Mouse (Mus musculus) cerebellum, adult (tissue): Measurements from ENCODE around the gene Sirt1.
A peak's percentile ranks its signal among the peaks of the same experiment; 100 is the strongest.
"Not testable (repeated sequence)": the region's sequence is repeated elsewhere in the genome, so short reads cannot be mapped to it uniquely, and the experiment has no call there.

Experiments used
- ATAC-seq: cut with Nextera tagmentation; 2 replicates; pipeline ENCODE4 v1.9.2; 2017; ENCODE audit warnings: mild to moderate bottlenecking, moderate library complexity, mixed read lengths; ENCODE audit not compliant: insufficient number of reproducible peaks, low FRiP score, low TSS enrichment

Gene Sirt1

DNA sequence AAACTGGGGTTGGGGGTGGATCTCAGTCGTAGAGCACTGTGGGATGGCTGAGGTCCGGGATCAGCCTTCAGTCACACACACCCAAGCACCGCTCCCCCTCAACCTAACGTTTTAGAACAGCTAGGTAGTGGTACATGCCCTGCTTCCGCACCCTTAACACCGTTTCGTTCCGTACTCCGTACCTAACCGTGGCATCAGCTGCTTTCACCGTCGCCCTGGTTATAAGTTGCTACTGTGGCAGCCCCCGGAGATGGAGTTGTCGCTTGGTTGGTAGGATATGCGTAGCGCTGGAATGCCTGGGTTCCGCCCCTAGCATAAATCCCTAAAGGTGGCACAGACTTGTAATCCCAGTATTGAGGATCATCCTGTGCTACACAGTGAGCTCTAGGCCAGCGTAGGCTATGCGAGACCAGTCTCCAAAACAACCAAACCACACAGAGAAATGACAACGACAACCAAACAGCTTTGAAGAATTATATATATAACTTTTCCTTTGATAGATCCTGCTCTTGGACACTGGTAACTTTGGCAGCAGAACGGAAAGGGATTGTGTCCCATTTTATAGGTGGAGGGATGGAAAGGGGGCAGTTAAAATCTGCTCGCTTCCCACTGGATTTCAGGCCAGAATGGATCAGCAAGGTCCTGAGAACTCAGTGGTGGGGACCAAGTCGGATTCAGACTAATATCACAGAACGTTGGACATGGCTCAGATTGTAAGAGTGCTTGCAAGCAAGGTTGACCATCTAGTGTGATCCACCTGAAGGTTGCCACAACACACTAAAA, at the start of gene Sirt1:
Sirt1 (minus strand) TSS at position 207 of the 783 bp plus-strand sequence.
- ATAC-seq = no peak; the same call in 1 of the 2 replicates

DNA sequence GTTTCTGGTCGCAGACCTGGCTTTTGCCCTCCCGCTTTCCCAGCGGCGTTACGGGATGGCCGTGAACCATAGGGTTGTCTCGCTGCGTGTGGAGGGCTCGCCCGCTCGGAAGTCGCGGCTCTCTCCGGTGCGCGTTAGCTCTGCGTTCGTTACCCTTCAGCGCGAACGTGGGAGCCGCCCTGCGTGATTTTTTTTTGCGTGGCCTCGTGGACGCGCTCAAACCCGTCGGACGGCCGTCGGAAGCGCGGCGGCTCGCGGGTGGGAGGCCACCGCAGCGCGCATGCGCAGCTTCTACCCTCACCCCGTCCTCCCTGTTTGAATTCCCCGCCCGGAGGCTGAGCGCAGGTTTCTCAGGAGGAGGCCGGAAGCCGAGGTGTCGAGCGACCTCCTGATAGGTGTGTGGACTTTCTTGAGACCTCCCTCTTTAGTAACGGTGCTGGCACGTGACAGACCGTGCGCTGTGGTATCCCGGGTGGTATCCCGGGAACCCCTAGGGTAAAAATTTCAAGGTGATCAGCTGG, 48.3 kb upstream of the Sirt1 start, which contains the start of gene Ctnna3:
Ctnna3 (plus strand) TSS at position 314 of the 521 bp plus-strand sequence.
- ATAC-seq = peak; percentile 95

DNA sequence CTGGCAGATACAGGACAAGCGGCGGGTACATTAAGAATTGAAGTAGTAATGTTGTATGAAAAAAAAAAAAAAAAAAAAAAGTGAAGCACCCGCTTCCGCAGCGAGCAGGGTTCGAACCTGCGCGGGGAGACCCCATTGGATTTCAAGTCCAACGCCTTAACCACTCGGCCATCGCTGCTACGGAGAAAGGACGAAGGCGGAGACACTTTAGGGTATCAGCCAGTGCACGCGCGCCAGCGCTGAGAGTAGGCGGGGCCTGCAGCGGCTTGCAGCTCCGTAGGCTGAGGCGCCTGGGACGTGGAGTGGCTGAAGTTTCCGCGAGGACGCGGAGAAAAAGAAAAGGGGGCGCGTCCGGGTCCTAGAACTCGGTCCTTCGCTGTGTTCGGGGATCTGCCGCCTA, 47.9 kb upstream of the Sirt1 start:
- ATAC-seq = peak; percentile 77

DNA sequence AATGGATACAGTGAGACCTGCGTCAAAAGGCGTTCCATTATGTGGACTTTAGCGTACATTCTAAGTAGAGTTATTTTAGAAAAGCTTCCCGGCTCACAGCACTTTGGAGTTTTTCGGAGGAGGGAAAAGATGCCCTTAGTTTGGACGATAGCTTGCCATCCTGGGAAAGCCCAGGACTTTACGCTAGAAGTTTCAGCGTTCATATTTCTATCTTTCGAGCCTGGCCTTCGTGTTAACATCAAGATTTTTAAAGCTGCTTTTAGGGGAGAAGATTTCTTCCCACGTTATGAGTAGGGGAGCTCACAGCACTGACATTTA, 47.5 kb upstream of the Sirt1 start:
- ATAC-seq = no peak

DNA sequence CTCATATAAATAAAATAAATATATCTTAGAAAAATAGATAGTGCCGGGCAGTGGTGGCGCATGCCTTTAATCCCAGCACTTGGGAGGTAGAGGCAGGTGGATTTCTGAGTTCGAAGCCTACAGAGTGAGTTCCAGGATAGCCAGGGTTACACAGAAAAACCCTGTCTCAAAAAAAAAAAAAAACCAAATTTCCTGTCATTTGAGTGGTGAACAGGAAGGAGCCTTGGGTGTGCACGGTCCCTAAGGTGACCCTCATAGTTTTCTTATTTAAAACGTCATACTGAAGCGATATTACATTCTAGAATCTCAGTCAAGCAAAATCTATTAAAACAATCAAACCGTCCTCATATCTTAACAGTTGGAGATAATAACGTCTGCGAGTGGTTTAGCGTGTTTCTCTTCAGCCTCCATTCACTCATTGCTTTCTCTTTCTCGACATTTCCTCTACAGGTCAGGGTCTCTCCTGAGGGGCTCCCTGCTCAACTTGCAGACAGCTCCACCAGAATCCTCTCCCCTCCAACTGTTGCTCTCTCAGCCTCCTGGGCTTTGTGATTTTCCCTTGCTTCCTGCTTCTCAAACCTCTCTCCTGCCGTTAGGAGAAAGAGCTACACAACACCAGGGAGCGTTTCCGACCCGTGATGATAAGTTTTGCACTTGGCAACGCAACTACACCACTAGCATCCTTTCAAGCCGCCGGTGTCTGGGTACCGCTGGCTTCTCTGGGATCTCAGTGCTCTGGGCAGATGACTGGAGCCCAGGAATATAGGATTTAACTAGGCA, 46.9 kb upstream of the Sirt1 start:
- 0 out of 2 replicates have a peak, but pooled peaks have one; percentile 12 for ATAC-seq

DNA sequence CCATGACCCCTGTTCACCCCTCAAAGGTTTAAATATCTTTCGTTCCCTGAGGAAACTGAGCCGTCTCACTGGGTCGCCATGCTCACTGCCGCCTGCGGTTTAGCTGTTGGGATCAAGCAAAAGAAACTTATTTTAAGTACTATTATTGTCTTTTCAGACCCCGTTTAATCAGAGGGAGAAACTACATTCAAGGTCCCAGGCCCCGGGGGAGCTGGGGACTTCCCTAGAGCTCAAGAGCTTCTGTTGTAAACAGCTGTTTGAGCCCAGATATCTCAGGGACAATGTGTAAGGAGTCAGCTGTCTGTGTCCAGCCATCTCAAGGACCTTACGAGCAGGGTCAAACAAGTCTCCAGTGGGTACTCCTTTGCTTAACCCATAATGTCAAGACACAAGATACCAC, 45.6 kb upstream of the Sirt1 start:
- ATAC-seq = no peak

DNA sequence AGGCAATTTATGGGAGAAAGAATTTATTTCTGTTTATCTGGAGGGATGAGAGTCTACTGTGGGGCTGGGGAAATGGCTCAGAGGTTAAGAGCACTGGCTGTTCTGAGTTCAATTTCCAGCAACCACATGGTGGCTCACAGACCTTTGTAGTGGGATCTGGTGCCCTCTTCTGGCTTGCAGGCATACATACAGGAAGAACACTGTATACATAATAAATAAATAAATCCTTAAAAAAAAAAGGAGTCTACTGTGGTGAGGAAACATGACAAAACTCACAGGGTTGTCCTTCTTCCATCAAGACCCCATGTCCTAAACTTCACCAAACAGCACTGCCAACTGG, 42.9 kb upstream of the Sirt1 start:
- no peak for ATAC-seq

DNA sequence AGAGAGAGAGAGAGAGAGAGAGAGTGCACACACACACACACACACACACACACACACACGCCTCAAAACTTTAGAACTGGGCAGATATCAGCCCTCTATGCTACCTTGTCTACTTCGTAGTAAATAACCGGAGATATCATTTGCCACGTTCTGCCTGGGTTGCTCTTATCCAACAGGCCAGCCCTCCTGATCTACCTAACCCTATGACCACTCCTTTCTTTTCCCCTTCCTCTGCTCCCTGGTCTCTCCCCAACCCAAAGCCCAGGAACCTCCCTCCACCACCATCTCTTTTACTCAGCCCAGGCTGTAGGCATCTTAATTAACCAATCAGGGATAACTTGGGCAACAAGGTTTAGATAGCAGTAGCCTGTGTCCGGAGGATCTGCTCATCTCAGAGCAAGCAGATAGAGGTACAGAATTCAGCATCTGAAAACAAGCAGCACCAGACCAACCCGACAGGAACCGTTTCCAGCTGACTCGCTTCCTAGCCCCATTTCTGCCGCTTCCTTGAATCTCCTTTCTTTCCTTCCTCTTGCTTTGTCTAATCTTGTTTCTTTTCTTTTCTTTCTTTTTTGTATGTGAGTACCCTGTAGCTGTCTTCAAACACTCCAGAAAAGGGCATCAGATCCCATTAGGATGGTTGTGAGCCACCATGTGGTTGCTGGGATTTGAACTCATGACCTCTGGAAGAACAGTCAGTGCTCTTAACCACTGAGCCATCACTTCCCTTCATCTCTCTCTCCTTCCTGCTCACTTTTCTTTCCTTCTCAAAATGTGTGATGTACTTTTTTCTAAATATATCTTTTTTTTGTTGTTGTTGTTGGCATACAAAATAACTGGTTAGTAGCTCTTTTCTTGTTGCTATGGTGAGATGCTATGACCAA, 42.3 kb upstream of the Sirt1 start:
- no peak for ATAC-seq

DNA sequence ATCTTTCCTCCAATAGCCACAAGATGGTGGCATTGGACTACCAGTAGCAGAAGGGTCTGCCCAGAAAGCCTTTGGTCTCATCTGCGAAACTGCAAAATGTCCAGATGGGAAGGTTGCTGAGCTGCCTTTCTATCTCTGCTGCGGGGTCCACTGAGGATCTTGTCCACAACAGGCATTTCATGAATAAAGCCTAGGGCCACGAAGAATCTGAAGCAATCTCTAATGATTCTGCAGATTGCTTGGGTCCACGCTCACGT, 41.2 kb upstream of the Sirt1 start:
- ATAC-seq = no peak

DNA sequence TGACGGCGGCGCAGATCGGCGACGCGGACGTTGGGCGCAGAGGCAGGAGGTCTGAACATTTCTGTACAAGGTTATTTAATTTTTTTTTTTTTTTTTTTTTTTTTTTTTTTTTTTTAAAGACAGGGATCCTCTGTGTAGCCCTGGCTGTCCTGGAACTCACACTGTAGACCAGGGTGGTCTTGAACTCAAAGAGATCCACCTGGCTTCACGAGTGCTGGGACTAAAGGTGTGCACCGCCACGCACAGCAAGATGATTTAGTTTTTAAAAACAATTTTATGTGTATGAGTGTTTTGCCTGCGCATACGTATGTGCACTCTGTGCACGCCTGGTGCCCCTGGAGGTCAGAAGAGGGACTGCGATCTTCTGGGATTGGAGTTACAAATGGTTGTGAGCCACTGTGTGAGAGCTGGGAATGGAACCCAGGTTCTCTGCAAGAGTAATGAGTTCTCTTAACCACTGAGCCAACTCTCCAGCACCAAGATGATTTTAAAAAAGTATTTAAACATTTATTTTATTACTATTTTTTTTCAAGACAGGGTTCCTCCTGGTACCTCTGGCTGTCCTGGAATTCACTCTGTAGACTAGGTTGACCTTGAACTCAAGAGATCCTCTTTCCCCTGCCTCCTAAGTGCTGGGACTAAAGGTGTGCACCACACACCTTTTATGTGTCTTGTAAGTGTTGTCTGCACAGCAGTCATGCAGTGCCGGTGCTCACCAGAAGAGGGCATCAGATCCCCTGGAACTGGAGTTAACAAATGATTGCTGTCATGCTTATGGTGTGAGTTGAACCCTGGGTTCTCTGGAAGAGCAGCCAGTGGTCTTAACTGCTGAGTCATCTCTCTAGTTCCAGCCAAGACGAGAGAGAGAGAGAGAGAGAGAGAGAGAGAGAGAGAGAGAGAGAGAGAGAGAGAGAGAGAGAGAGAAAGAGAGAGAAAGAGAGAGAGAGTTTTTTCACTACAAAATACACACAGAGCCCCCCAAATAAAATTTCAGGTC, 40.5 kb upstream of the Sirt1 start, which contains the start of gene Gm7075:
Gm7075 (minus strand) TSS at position 51 of the 997 bp plus-strand sequence.
- ATAC-seq = no peak

DNA sequence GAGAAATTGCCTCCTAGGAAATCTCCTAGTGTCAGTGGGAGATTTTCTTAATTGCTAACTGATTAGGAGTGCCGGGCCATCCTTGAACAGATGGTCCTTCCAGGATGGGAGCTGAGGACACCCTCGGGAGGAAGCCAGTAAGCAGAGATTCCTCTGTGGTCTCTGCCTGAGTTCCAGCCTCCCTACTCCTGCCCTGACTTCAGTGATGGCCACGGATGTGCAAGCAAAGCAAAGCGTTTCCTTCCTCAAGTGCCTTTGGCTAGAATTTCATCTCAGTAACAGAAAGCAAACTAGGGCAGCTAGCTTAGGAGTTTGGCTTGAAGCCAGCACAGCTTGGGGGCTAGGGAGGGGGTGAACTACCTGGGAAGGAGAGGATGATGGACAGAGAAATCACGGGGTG, 35.6 kb upstream of the Sirt1 start:
- ATAC-seq = no peak

DNA sequence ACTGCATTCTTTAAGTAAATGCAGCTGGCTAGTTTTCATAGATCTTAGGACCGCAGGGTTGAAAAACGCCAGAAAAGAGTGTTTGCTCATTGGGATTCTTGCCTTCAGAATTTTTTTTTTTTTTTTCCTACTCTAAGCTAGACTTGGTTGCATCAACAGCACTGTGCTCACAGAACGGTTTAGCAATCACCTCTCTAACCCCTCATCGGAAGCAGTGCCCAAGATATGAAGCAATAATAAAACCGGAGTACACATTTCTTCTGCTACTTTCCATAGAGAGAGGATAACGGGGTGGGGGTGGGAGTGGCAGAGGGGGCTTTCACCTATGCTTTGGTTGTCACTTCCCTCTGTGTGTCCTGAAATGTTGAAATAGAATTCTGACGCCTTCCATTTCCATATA, 34.3 kb upstream of the Sirt1 start:
- ATAC-seq = no peak

DNA sequence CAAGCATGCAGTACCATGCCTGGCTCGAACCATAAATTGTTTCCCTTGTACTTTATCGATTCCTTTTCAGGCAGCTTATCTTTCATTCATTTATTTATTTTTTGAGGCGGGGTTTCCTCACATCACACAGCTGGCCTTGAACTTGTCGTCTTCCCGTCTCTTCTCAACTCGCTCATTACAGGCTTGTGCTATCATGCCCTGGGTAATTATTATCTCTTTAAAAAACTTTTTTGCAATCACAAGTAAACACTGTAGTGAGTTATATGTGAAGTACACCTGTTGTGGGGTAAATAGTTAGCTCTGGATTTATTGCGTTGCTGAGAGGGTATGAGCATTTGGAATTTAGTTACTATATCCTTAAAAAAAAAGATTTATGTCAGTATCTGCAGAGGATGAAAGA, 33.8 kb upstream of the Sirt1 start:
- no peak for ATAC-seq

DNA sequence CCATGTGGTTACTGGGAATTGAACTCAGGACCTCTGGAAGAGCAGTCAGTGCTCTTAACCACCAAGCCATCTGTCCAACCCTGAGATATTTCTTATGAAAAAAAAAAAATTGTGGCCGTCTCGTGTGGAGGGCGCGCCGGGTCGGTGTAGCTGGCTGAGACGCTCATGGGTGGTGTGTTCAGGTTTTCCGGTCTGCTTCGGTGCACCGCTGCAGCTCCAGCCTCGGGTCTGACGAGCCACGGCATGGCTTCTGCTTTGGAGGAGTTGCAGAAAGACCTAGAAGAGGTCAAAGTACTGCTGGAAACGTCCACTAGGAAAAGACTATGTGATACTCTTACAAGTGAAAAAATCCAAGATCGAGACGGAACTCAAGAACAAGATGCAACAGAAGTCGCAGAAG, 31.3 kb upstream of the Sirt1 start:
- no peak for ATAC-seq

DNA sequence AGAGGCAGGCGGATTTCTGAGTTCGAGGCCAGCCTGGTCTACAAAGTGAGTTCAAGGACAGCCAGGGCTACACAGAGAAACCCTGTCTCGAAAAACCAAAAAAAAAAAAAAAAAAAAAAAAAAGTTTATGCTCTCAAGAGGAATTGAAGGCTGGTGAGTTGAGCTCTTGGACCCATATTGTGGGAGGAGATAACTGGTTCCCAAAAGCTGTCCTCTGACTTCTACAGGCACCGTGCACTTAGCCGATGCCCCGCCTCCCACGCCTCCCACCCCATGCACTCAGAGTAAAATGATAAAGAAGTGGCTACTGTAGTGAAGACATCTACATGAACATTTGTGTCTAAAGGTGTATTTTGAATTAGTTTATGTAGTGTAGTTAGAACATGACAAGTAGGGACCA, 30.2 kb upstream of the Sirt1 start:
- not testable (repeated sequence) for ATAC-seq

DNA sequence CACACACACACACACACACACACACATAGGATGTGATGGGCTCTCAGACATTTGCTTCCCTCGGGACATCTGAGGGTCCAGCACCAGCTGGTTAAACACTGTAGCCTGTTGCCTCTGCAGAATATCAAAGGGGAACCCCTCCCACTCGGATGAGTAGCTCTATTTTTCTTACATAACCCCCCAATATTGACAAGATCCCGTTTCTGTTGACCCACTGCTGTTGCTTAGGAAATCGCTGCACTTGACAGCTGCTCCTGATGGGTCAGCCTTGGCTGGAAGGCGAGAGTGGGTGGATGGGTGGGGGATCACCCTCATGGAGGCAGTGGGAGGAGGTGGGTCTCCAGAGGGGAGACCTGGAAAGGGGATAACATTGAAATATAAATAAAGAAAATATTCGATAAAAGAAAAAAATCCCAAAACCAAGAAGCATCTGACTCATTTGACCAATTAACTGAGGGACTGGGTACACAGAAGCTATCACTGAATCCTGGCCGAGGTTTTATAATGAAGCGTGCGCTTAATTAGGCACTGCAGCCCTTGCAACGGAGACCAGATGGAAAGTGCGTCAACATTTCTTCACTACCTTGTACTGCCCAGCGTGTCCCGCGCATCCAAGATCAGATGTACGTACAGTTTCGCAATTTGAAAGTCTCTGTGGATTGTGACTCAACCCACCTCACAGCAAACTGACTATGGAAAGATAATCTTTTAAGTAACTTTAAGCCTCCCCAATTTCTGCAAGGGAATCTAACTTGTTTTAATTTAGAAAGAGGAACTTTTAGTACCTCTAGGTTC, 28.9 kb upstream of the Sirt1 start:
- no peak for ATAC-seq

DNA sequence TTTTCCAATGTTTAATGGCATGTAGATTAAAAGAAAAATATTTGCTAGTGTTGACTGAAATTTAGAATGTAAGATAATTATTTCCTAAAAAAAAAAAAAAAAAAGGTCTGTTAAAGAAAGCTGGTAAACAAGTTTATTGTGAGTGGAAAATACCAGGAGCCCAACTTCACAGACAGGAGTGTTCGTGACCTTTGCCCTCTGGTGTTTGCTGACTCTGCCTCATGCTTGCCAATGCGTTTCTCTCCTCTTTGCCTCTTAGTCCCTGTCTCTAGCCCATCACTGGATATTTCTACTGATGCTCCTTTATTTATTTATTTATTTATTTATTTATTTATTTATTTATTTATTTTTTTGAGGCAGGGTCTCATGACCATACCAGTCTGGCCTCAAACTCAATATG, 22.1 kb upstream of the Sirt1 start:
- no peak for ATAC-seq

DNA sequence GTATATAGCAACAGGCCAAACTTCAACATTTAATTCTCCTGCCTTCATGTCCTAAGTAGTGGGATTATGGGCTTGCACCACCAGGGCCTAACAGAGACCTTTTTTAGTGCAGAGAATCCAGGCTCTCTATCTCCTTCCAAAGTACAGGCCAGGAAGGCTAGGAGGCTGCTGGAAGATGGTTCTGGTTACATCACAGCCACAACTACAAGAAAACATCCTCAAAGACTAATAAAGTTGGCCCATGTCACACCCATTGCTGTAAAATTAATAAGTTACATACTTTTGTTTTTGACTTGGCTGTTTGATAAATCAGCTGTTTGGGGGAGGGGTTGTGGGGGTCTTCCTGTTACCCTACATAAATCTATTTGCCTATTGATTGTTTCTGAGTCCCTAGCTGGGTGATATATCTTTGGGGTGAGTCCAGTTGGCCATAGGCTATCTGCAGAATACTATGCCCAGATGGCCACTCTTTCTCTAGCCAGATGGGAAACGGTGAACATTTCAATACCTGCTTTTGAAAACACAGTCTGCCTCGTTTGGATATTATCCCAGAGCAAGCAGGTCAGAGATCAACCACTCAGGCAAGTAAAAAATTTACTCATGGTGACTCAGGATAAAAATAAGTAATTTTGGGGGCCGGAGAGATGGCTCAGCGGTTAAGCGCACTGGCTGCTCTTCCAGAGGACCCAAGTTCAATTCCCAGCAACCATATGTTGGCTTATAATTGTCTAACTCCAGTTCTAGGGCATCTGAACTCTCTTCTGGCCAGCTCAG, 21.4 kb upstream of the Sirt1 start:
- ATAC-seq = peak; percentile 87
